Mouse (Mus musculus) liver, adult 2 months (tissue): Measurements from ENCODE around the gene Eif4e3. TPM values are rescaled to one million over a fixed set of nuclear protein-coding genes. Genes with fewer than 3 reads are reported as not detected.

Experiments
- DNase-seq: peaks from one replicate; pipeline ENCODE4 v3.0.0-alpha.2; 2011; ENCODE audit warnings: low read depth, low spot score; ENCODE audit errors: extremely low read depth
- H3K27ac ChIP-seq: fragments of 200-500 bp; replicated peaks from 2 replicates; pipeline ENCODE4 v1.5.1; 2012; ENCODE audit warnings: low read depth, mild to moderate bottlenecking, control low read depth, inconsistent platforms, low read length; ENCODE audit not compliant: insufficient read depth
- H3K27me3 ChIP-seq: fragments of 200-500 bp; 2 replicates; pipeline ENCODE4 v1.6.1; 2012; ENCODE audit warnings: mild to moderate bottlenecking, moderate library complexity, low read length, inconsistent platforms; ENCODE audit not compliant: control insufficient read depth, insufficient read depth
- H3K36me3 ChIP-seq: fragments of 200-500 bp; 2 replicates; pipeline ENCODE4 v1.6.1; 2012; ENCODE audit warnings: low read length, inconsistent platforms; ENCODE audit not compliant: control insufficient read depth, insufficient read depth
- H3K4me1 ChIP-seq: fragments of 200-500 bp; 2 replicates; pipeline ENCODE4 v1.6.1; 2011; ENCODE audit warnings: low read length; ENCODE audit not compliant: control insufficient read depth, insufficient read depth
- H3K4me3 ChIP-seq: fragments of 200-500 bp; 2 replicates; pipeline ENCODE4 v1.5.1; 2011; ENCODE audit warnings: low read depth, mild to moderate bottlenecking, control low read depth, low read length, moderate library complexity; ENCODE audit not compliant: insufficient read depth
- H3K79me2 ChIP-seq: fragments of 200-500 bp; 2 replicates; pipeline ENCODE4 v1.6.1; 2012; ENCODE audit warnings: inconsistent platforms, mild to moderate bottlenecking, low read length, moderate library complexity; ENCODE audit not compliant: control insufficient read depth, insufficient read depth
- H3K9ac ChIP-seq: fragments of 200-500 bp; 2 replicates; pipeline ENCODE4 v1.6.1; 2012; ENCODE audit warnings: low read depth, mild to moderate bottlenecking, control low read depth, inconsistent platforms, low read length
- CTCF ChIP-seq: fragments of 200-500 bp; IDR thresholded peaks from 2 replicates; pipeline ENCODE4 v1.5.1; 2011; ENCODE audit warnings: low read depth, low read length, control low read depth
- POLR2A ChIP-seq: fragments of 200-500 bp; IDR thresholded peaks from 2 replicates; pipeline ENCODE4 v1.6.1; 2011; ENCODE audit warnings: low read length, control low read depth; ENCODE audit not compliant: insufficient read depth; ENCODE audit errors: extremely low read depth
- WGBS: fragments of 180-500 bp; shearing (Covaris S2); methylation state at CpG from one replicate; pipeline ENCODE4 v1.1.7; 2018; 5-methylcytosine and 5-hydroxymethylcytosine counted together
- polyA plus RNA-seq: library from polyadenylated mRNA; depleted of rRNA; stranded (reverse); fragments of >200 nt; gene quantifications from 2 replicates; pipeline ENCODE4 v1.2.3, GENCODE M21; 2012
- total RNA-seq: library from RNA; depleted of rRNA; stranded (reverse); fragments of >200 nt; gene quantifications from 2 replicates; pipeline ENCODE4 v1.2.3, GENCODE M21; 2014

Eif4e3 gene
- total and polyA plus RNA-seq, 2 experiments: 1.3 to 4.1 TPM

DNA sequence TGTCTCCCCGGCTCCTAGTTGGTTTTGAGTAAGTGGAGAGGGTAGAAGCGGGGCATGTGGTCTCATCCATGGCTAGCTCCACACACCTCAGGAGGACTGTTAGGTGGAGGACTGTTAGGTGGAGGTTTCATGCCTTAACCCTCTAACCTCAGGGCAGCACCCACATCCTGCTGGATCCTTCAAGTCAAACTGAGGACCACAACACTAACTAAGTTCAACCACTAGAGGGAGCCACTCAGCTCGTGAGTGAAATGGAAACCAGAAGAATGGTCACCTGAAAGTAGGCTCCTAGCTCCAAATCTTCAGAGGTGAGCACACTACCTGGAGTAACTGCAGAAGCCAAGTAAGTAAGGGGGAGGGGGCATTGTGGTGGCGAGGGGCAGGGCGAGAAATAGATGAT, 18.3 kb upstream of the Eif4e3 start:
- 57% methylated on average over 5 of the region's 5 CpGs for WGBS
- H3K79me2 ChIP-seq: no peaks in the 10 kb centered on the region
- no peak overlapping the region for H3K4me3 ChIP-seq
- no peaks in the 10 kb centered on the region for H3K36me3 ChIP-seq
- TF ChIP-seq CTCF: peak; percentile 32; the same call in 1 of the 2 replicates
- no peak for TF ChIP-seq POLR2A
- DNase-seq: peak; percentile 36
- H3K27ac ChIP-seq: no peak overlapping the region
- no peaks in the 10 kb centered on the region for H3K4me1 ChIP-seq
- H3K9ac ChIP-seq: no peak overlapping the region
- H3K27me3 ChIP-seq: 0 out of 2 replicates have a peak, but pooled peaks cover 2% of the 10 kb centered on the region

DNA sequence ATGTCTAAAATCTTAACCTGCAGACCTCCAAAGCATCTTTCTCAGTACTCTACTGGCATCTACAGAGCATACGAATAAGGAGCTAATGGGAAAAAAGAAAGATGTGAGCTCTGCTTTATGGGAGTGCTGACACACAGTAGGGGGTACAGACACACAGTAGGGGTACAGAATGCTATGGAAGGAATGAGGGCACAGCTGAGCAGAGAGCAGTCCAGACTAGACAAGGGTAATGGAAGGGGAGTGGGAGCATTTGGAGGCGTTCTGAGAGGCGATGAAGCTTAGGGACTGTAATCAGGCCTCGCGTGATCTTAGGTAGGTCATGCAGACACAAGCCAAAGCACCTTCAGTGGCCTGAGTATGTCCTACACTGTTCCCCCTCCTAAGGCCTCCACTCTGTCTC, 17.4 kb upstream of the Eif4e3 start:
- no peak overlapping the region for H3K27ac ChIP-seq
- H3K36me3 ChIP-seq: no peaks in the 10 kb centered on the region
- WGBS: 96% methylated on average over 5 of the region's 5 CpGs
- no peaks in the 10 kb centered on the region for H3K4me1 ChIP-seq
- TF ChIP-seq CTCF: no peak
- TF ChIP-seq POLR2A: no peak
- H3K27me3 ChIP-seq: 0 out of 2 replicates have a peak, but pooled peaks cover 2% of the 10 kb centered on the region
- no peaks in the 10 kb centered on the region for H3K79me2 ChIP-seq
- H3K4me3 ChIP-seq: no peak overlapping the region
- H3K9ac ChIP-seq: no peak overlapping the region
- no peak for DNase-seq

DNA sequence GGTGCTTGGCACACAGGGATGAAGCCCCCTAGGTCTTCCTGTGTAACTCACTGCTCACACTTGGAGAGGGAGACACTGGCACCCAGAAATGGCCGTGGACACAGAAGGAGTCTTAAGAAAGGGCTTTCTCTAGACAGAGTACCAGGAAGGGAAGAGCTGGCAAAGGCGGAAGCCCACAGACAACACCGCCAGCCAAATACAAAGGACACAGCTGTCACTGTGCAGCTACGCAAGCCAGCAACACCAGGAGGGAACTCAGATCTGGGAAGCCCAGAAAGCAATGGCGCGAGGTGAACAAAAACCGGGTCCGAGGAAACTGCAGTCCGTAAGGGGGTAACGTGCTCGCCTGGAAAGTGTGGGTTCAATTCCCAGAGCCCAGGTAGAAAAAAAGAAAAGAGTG, 11.5 kb upstream of the Eif4e3 start:
- H3K4me3 ChIP-seq: no peak overlapping the region
- 80% methylated on average over 11 of the region's 11 CpGs for WGBS
- DNase-seq: no peak
- H3K79me2 ChIP-seq: no peaks in the 10 kb centered on the region
- no peak overlapping the region for H3K27ac ChIP-seq
- peaks cover 4% of the 10 kb centered on the region; the same call in 1 of the 2 replicates for H3K27me3 ChIP-seq
- H3K9ac ChIP-seq: no peak overlapping the region
- no peak for TF ChIP-seq CTCF
- no peak for TF ChIP-seq POLR2A
- no peaks in the 10 kb centered on the region for H3K36me3 ChIP-seq
- no peaks in the 10 kb centered on the region for H3K4me1 ChIP-seq

DNA sequence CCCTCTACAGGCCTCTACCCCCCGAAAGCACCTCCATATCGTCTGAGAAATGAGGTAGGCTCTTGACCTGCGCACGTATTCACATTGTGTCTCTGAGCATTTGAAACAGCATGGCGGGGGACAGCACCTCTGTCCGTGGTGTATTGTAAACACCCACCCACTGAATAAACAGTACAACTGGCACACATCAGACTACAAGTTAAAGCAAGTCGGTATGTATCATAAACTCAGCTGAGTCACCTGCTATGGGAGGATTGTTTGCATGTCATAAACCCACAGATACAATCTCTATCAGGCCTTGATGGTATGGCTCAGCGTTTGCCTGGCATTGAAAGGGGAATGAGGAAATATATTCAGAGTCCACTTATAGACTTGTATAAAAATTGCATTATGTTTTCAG, 10.8 kb upstream of the Eif4e3 start:
- TF ChIP-seq POLR2A: no peak
- no peak for TF ChIP-seq CTCF
- no peaks in the 10 kb centered on the region for H3K36me3 ChIP-seq
- no peaks in the 10 kb centered on the region for H3K79me2 ChIP-seq
- 71% methylated on average over 8 of the region's 8 CpGs for WGBS
- peaks cover 4% of the 10 kb centered on the region; the same call in 1 of the 2 replicates for H3K27me3 ChIP-seq
- H3K27ac ChIP-seq: no peak overlapping the region
- no peaks in the 10 kb centered on the region for H3K4me1 ChIP-seq
- H3K4me3 ChIP-seq: no peak overlapping the region
- H3K9ac ChIP-seq: no peak overlapping the region
- no peak for DNase-seq

DNA sequence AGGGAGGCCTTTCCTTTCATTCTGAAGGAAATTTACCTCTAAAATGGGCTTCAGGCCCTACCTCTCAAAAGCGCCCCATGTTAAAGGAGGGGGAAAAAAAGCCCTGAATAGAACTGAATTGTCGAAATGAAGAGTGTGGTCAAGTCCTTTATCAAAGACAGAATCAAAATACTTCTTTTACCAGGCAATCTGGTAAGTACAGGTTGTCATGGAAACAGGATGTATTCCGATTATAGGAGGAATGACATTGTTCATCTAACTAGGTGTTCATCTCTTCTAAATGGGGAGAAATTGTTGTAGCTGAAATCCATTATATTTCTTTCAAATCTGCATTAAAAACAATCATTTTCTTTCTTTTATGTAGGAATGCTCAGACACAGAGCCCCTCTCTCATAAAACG, 7.9 kb upstream of the Eif4e3 start:
- H3K4me3 ChIP-seq: no peak overlapping the region
- TF ChIP-seq POLR2A: no peak
- no peak for TF ChIP-seq CTCF
- H3K79me2 ChIP-seq: no peaks in the 10 kb centered on the region
- peaks cover 4% of the 10 kb centered on the region; the same call in 1 of the 2 replicates for H3K27me3 ChIP-seq
- no peaks in the 10 kb centered on the region for H3K4me1 ChIP-seq
- no peak overlapping the region for H3K9ac ChIP-seq
- no peak overlapping the region for H3K27ac ChIP-seq
- no peak for DNase-seq
- 84% methylated on average over 4 of the region's 4 CpGs for WGBS
- H3K36me3 ChIP-seq: no peaks in the 10 kb centered on the region

DNA sequence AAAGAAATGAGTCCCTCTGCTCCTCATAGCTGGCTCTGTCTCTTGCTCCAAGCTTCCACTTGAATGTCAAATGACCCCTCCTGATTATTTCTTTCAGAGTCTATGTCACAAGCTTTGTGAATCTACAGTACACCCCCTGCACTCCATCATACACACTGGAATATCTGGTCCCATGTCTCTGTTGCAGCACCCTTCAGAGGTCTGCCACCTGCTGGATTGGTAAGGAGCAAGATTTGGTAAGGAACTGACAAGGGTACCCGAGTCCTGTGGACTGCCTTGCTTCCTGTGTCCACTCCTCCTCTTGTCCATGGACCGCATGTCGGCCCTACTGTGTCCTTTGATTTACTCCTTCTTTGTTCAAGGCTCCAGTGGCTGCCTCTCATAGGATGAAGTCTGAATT, 5.2 kb upstream of the Eif4e3 start:
- no peak overlapping the region for H3K27ac ChIP-seq
- WGBS: 64% methylated on average over 3 of the region's 3 CpGs
- no peak overlapping the region for H3K9ac ChIP-seq
- no peak for DNase-seq
- H3K36me3 ChIP-seq: no peaks in the 10 kb centered on the region
- H3K4me1 ChIP-seq: no peaks in the 10 kb centered on the region
- TF ChIP-seq CTCF (no peak), POLR2A (no peak)
- no peak overlapping the region for H3K4me3 ChIP-seq
- no peaks in the 10 kb centered on the region for H3K27me3 ChIP-seq
- no peaks in the 10 kb centered on the region for H3K79me2 ChIP-seq
